Mouse (Mus musculus) heart, adult 18-20 months (tissue): ENCODE data around the gene Lrrc56. TPM values are rescaled to one million over a fixed set of nuclear protein-coding genes. Genes with fewer than 3 reads are reported as not detected.

ENCODE experiments used
- DNase-seq, 2 experiments: peaks; one replicate each; pipeline ENCODE4 v3.0.0; 2021 to 2022; ENCODE audit warnings: mixed read lengths in 1 of 2
- total RNA-seq, 2 experiments: library from RNA; stranded (reverse); gene quantifications; 2 replicates each; pipeline ENCODE4 v1.2.3; 2021

The Lrrc56 gene
- total RNA-seq, 2 experiments from 2014 or later = 2.0 to 3.4 TPM

GRCm38 (mm10) chr7:141191796-141192685, 1.9 kb upstream of the Lrrc56 start:
- no peak for DNase-seq

GRCm38 (mm10) chr7:141192776-141193347, 1.1 kb upstream of the Lrrc56 start:
- no peak for DNase-seq

- no peak for DNase-seq
Measured at GRCm38 (mm10) chr7:141193348-141193856, 555 bp upstream of the Lrrc56 start.

DNA sequence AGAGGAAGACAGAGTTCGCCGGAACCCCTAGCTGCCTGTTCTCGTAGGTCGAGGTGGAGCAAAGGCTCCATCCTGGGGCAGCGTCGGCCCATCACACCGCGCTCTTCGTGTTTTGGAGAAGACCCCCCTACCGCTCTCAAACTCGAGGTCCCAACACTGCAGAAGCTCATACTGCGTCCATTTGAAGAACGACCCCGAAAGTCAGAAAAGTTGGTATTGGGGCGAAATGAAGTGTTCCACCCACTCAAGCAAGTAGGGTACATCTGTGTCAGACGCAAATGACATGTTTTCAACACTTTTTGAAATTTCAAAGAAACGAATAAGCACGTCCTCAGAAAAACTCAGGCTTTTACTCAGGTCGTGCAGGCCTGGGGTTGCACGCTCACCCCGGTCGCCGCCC, 452 bp downstream of the Lrrc56 start:
- no peak for DNase-seq

GRCm38 (mm10) chr7:141194830-141195229, 873 bp downstream of the Lrrc56 start:
- peak; percentile 89 to 90 for DNase-seq

DNA sequence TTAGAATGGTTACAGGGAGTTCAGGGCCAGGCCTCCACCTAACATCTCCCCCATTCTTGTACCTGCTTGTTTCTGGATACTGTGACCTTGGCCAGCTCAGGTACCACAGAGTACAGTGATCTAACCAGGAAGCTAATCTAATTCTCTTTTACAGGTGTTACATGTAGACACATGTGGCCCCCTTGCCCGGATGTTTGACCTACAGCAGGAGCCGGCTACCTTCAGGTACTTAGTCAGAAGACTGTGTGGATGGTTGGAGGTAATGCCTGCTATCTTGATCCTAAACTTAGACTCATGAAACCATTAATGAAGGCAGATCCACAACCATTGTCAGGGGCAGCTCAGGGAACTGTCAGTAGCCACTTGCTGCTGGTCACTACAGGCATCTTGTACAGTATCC, 1.8 kb downstream of the Lrrc56 start:
- no peak for DNase-seq

GRCm38 (mm10) chr7:141196619-141197282, 2.8 kb downstream of the Lrrc56 start:
- DNase-seq = no peak

DNA sequence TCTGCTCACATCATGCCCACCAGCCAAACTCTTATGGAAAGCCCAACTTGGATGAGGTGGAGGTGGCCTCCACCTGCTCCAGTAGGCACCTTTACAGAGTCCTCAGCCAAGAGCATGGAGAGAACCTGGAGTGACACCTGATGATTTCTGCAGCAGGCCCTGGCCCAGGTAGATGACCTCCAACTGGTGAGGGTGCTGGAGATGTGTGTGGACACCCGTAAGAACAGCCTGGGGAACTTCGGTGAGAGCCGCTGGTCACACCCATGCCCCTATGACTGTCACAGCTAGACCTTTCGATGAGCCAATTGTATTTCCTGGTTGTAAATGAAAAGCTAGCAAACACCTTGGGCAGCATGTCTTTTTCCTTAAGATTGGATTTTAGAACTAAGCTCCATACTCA, 4.2 kb downstream of the Lrrc56 start:
- DNase-seq = no peak

GRCm38 (mm10) chr7:141204546-141204945, 10.6 kb downstream of the Lrrc56 start:
- no peak for DNase-seq

DNA sequence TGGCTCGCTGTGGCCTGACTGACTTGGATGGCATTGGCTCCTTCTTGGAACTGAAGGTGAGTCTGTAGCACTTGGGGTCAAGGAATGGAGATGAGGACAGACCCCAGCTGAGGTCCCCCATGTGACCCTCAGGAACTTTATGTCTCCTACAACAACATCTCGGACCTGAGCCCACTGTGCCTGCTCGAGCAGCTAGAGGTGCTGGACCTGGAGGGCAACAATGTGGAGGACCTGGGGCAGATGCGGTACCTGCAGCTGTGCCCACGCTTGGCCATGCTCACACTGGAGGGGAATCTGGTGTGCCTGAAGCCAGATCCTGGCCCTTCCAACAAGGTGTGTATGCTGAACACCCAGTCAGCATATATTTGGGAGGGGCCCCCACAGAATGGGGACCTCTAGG, 11.5 kb downstream of the Lrrc56 start:
- no peak for DNase-seq

DNA sequence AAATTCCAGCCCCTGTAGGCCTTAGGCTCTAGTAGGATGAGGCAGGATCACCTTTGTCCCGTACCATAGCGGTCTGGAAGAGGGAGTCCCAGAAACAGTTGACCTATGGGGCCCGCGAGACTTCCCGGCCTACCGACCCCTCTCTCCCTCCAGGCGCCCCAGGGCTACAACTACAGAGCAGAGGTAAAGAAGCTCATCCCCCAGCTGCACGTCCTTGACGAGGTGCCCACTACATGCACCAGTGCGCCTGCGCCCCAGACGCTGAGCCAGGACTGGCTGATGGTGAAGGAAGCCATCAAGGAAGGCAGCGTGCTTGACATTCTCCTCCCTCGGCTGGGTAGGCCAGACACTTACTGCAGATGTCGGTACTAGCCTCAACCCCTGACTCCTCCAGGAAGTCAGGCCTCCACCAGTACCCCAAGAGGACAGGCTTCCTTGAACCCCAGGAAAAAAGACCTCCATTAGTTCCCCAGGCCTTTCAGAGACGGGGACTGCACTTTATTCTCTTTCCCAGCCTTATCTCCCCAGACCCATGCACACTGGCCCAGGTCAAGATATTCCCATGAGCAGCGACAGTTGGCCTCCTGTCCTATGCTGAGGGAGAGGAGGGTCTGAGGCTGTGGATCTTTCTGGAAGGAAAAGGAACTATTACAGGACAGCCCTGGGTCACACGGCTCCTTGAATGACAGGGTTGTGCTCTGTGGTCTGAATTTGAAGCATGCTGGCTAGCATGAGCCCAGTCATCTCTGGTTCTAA, 12.4 kb downstream of the Lrrc56 start:
- DNase-seq = no peak

- DNase-seq = no peak
Measured at GRCm38 (mm10) chr7:141209526-141209925, 15.6 kb downstream of the Lrrc56 start.

- no peak for DNase-seq
Measured at GRCm38 (mm10) chr7:141210137-141210536, 16.2 kb downstream of the Lrrc56 start.

- no peak for DNase-seq
Measured at GRCm38 (mm10) chr7:141210606-141211131, 16.7 kb downstream of the Lrrc56 start.

- no peak for DNase-seq
Measured at GRCm38 (mm10) chr7:141213133-141213532, 19.2 kb downstream of the Lrrc56 start.

DNA sequence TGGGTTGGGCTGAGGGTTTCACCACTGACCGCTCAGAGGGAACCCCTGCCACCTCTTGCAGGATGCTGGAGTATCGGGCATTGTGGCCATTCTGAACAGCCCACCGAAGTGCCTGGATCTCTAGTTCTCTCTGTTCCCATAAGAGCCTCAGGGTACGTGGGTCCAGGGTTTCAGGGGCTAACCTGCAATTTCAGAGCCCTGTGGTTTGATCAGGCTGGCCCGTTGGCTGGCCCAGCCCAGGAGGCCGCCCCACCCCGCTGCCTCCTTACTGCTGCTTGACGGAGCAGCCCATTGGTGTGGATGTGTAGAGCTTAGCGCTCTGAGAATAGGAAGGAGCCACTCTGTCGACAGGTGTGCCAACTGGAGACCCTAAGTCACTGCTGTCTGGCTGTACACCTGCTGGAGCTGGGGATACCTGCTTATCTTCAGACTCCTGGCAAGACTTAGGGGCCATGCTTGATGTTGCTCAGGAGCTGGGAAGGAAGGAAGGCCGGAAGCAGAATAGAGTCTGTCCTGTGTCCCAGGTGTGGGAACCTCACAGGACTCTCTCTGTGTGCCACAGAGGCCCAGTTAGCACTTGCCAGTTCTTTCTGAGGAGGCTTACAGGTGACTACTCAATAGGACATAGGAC, 19.8 kb downstream of the Lrrc56 start, which contains the start of gene Lmntd2:
Gene Lmntd2 (minus strand): TSS at position 476 of the 631 bp plus-strand sequence.
- no peak for DNase-seq

DNA sequence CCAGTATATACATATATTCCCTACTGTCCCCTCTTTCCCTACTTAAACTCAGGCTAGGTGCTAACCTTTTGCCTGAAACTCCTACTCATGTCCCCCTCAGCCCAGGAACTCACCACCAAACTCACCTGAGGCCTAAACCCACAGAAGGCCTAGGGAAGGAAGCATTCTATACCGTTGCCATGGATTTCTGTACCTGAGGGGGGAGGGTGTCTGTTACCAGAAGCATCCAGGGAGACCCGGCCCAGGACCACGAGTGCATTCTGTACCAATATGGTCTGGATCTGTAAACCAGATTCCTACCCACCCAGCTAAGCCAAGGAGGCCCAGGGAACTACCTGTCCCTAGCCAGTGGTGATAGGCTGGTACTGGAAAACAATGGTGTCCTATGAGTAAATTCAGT, 20.4 kb downstream of the Lrrc56 start:
- DNase-seq = no peak

DNA sequence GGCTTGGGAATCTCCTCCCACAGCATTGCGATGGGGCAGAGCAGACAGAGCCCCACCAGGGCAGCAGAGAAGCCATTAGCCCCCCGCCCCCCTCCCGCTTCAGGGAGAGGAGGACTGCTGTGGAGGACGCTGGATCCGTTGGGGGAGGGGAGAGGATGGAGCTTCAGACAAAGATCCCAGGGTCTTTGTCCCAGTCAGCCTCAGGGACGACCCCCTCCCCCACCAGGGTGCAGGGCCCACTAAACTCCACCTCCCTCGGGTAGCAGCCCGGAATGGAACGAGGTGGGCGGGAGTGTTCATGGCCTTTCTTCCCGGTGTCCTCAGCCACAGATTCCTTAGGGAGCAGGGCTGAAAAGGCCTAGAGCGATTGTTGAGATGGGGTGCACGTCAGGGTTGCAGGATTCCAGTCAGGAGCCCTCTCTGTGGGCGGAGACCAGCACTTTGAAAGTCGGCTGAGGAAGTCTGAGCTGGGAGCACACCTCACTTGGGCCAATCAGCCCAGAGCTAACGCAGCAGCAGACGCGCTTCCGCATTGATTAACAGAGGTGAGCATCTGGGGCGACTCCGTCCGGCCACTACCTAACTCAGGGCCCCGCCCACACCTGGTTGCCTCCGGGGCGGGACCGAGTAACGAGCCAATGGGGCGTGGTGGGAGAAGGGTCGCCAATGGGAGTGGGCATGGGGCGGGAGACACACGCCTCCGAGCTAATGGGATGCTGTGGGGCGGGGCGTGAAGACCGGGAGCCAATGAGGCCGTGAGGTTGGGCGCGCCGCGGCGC, 21.3 kb downstream of the Lrrc56 start, which contains the start of gene Rassf7:
Gene Rassf7 (plus strand): TSS at position 760 of the 779 bp plus-strand sequence.
- DNase-seq = peak; percentile 83 to 91

DNA sequence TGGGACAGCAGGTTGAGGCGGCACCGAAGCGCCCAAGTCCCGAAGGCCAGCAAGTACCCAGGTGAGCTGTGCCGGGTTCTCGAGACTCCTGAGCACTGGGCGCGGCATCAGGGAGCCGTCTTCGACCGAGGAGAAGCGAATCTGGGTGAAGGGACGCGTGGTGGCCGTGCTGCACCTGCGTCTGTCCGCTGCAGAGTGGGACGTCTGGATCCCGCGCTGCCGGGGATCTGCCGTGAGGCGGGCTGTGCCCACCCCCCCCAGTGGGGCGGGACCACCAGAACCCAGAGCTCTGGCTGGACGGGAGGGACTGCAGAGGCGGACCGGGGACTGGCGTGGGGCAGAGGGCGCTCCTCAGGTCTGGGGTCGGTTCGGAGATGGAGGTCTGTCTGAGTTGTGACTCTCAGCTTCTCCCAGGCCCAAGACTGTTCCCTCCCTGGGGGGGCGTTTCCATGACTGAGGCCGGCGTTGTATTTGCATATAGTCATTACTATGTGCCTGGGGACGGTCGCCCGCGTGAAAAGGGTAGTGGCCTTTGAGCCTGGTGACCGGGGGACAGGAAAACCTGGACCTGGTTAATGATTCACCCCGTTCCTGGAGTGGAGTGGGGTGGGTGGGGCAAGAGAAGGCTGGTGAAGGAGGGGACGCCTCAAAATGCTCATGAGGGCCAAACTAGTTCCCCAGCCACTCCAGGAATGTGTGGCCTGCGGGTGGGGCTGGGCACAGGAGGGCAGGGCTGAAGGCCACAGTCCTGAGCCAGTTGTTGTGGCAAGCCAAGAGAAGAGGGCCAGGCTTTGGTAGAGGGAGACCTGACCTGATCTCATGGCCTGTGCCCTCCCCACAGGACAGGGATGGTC, 22.1 kb downstream of the Lrrc56 start:
- peak; percentile 26 to 32 for DNase-seq
